In the genomic region with DNA sequence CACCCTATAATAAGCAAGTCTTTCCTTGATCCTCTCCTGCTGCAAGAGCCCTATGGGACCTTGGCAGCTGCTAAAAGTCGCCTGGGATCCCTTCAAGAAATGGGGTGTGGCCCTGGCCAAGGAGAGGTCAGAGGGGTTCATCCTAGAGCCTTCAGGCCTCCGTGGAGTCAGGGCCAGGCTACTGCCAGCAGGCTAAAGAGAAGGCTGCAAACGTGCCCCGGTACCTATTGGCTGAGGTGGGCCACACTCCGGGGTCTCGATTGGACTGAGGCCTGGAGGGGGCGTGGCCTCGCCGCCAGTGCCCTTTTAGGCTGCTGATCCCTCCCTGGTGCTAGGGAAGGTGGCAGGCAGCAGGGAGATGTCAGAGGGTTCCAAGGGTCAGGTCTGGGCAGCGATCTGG, we compare ENCODE assay signal across 18 mouse cellular contexts. TPM values are rescaled to one million over a fixed set of nuclear protein-coding genes. Genes with fewer than 3 reads are reported as not detected.
A peak's percentile ranks its signal among the peaks of the same experiment; 100 is the strongest.
DNase-seq lines count a peak whose midpoint lies in the region; ATAC-seq and TF ChIP-seq lines count a peak whose summit lies in the region.
"Not testable (repeated sequence)": the region's sequence is repeated elsewhere in the genome, so short reads cannot be mapped to it uniquely, and the experiment has no call there.
"Had no signal": no experiment of that assay in that cellular context is flagged by ENCODE, and none has a peak within 500 bp of the region (broad histone marks: within the 10 kb centered on the region; RNA-seq: fewer than 3 reads in every experiment).

No protein-coding gene starts in this region.

- H3K27ac ChIP-seq in embryonic facial prominence, embryonic 11.5 days (replicated peaks; ENCODE audit: low read depth, low read length); forebrain, embryonic 15.5 days (replicated peaks); heart, postnatal 0 days (ENCODE audit: low read depth); intestine, embryonic 14.5 days (ENCODE audit: low read depth); limb, embryonic 12.5 days; midbrain, embryonic 14.5 days (replicated peaks; ENCODE audit: low read depth, low read length); neural tube, embryonic 15.5 days (replicated peaks): not testable (repeated sequence)

- TF ChIP-seq CTCF in heart, postnatal 0 days (IDR thresholded peaks at IDR 0.05; ENCODE audit: low read depth), result not testable (repeated sequence)

- ATAC-seq in embryonic facial prominence, embryonic 11.5 days (replicated peaks; ENCODE audit: insufficient number of reproducible peaks, low FRiP score, low TSS enrichment, low read depth), result peak; percentile 83
- peak; percentile 64 for ATAC-seq in forebrain, embryonic 15.5 days (replicated peaks)
- 0 out of 2 replicates have a peak, but pooled peaks have one; percentile 27 for ATAC-seq in heart, postnatal 0 days (ENCODE audit: insufficient read depth, low read depth)
- peak; percentile 70; the same call in 1 of the 2 replicates for ATAC-seq in intestine, embryonic 14.5 days (replicated peaks; ENCODE audit: low FRiP score, low TSS enrichment, low read depth)
- 0 out of 2 replicates have a peak, but pooled peaks have one; percentile 70 for ATAC-seq in limb, embryonic 12.5 days (ENCODE audit: insufficient number of reproducible peaks, insufficient read depth, low FRiP score, low TSS enrichment, low read depth)
- peak; percentile 60; the same call in 1 of the 2 replicates for ATAC-seq in midbrain, embryonic 14.5 days (ENCODE audit: low FRiP score, low TSS enrichment)
- peak; percentile 76 for ATAC-seq in neural tube, embryonic 15.5 days (ENCODE audit: low FRiP score)

- not testable (repeated sequence) for H3K27me3 ChIP-seq in embryonic facial prominence, embryonic 11.5 days (ENCODE audit: control insufficient read depth, insufficient read depth, low read length); forebrain, embryonic 15.5 days; heart, postnatal 0 days (ENCODE audit: control insufficient read depth, insufficient read depth, low read length); intestine, embryonic 14.5 days (replicated peaks; ENCODE audit: control insufficient read depth, insufficient read depth, low read length); limb, embryonic 12.5 days; midbrain, embryonic 14.5 days (ENCODE audit: control insufficient read depth, insufficient read depth, low read length); neural tube, embryonic 15.5 days (replicated peaks)

- H3K36me3 ChIP-seq in embryonic facial prominence, embryonic 11.5 days (replicated peaks; ENCODE audit: control insufficient read depth, insufficient read depth, low read depth, low read length); forebrain, embryonic 15.5 days; heart, postnatal 0 days (replicated peaks; ENCODE audit: control insufficient read depth, insufficient read depth, low read length); intestine, embryonic 14.5 days (ENCODE audit: control insufficient read depth, insufficient read depth, low read length); limb, embryonic 12.5 days; midbrain, embryonic 14.5 days (ENCODE audit: control insufficient read depth, insufficient read depth, low read length); neural tube, embryonic 15.5 days: not testable (repeated sequence)

- not testable (repeated sequence) for H3K4me2 ChIP-seq in embryonic facial prominence, embryonic 11.5 days (ENCODE audit: low read depth, low read length); forebrain, embryonic 15.5 days (replicated peaks); heart, postnatal 0 days (ENCODE audit: low read depth, low read length); intestine, embryonic 14.5 days (ENCODE audit: low read length)
- peak overlapping the region; percentile 38 for H3K4me2 ChIP-seq in limb, embryonic 12.5 days
- peak overlapping the region; percentile 27; the same call in 1 of the 2 replicates for H3K4me2 ChIP-seq in midbrain, embryonic 14.5 days (ENCODE audit: low read length)
- H3K4me2 ChIP-seq in neural tube, embryonic 15.5 days, result peak overlapping the region; percentile 41

- not testable (repeated sequence) for H3K9me3 ChIP-seq in embryonic facial prominence, embryonic 11.5 days (replicated peaks; ENCODE audit: control insufficient read depth, low read length); forebrain, embryonic 15.5 days; heart, postnatal 0 days (replicated peaks; ENCODE audit: control insufficient read depth, low read length); intestine, embryonic 14.5 days (ENCODE audit: control insufficient read depth, low read length); limb, embryonic 12.5 days; midbrain, embryonic 14.5 days (ENCODE audit: control insufficient read depth, low read length); neural tube, embryonic 15.5 days (replicated peaks)

- H3K9ac ChIP-seq in embryonic facial prominence, embryonic 11.5 days (replicated peaks; ENCODE audit: low read length); forebrain, embryonic 15.5 days (replicated peaks); heart, postnatal 0 days (replicated peaks; ENCODE audit: low read depth, low read length); intestine, embryonic 14.5 days (ENCODE audit: low read length); limb, embryonic 12.5 days (replicated peaks); midbrain, embryonic 14.5 days (replicated peaks; ENCODE audit: low read length); neural tube, embryonic 15.5 days (replicated peaks): not testable (repeated sequence)

- 2% methylated on average over 6 of the region's 10 CpGs for WGBS in embryonic facial prominence, embryonic 11.5 days
- WGBS in forebrain, embryonic 15.5 days, result under 1% methylated on average over 10 of the region's 10 CpGs
- 6% methylated on average over 6 of the region's 10 CpGs for WGBS in heart, postnatal 0 days
- 0% methylated on average over 6 of the region's 10 CpGs for WGBS in intestine, embryonic 14.5 days
- WGBS in limb, embryonic 12.5 days, result 1% methylated on average over 6 of the region's 10 CpGs
- WGBS in midbrain, embryonic 14.5 days, result 2% methylated on average over 6 of the region's 10 CpGs
- 4% methylated on average over 6 of the region's 10 CpGs for WGBS in neural tube, embryonic 15.5 days

- DNase-seq in embryonic facial prominence, embryonic 11.5 days (ENCODE audit: low spot score), result peak; percentile 20
- not testable (repeated sequence) for DNase-seq in heart, postnatal 0 days (ENCODE audit: low spot score); intestine, embryonic 14.5 days (ENCODE audit: low spot score)
- peak; percentile 10 for DNase-seq in midbrain, embryonic 14.5 days

- not testable (repeated sequence) for H3K4me3 ChIP-seq in embryonic facial prominence, embryonic 11.5 days (ENCODE audit: low read depth, low read length); forebrain, embryonic 15.5 days; heart, postnatal 0 days (ENCODE audit: low read depth, low read length); intestine, embryonic 14.5 days (ENCODE audit: low read depth, low read length); limb, embryonic 12.5 days (replicated peaks); midbrain, embryonic 14.5 days (replicated peaks; ENCODE audit: low read depth, low read length); neural tube, embryonic 15.5 days (replicated peaks)

- not testable (repeated sequence) for TF ChIP-seq EP300 in heart, postnatal 0 days (IDR thresholded peaks at IDR 0.05; ENCODE audit: low read depth)

- H3K4me1 ChIP-seq in embryonic facial prominence, embryonic 11.5 days (ENCODE audit: control insufficient read depth, insufficient read depth, low read length); forebrain, embryonic 15.5 days; heart, postnatal 0 days (ENCODE audit: control insufficient read depth, insufficient read depth); intestine, embryonic 14.5 days (replicated peaks; ENCODE audit: control insufficient read depth, insufficient read depth, low read length); limb, embryonic 12.5 days (replicated peaks); midbrain, embryonic 14.5 days (ENCODE audit: control insufficient read depth, insufficient read depth, low read length); neural tube, embryonic 15.5 days: not testable (repeated sequence)

RNA-seq across cellular contexts. Expression of a gene that starts 32.6 kb away (rescaled TPM):
- polyA plus RNA-seq in embryonic facial prominence, embryonic 11.5 days (2014; fragmentation: Nextera tagmentation; extraction: Ambion mirVana), result 0.32 and 0.42 TPM in 2 replicates
- 0.28 TPM in 1 of 2 replicates, not detected in the other for polyA plus RNA-seq in forebrain, embryonic 15.5 days (2015; fragmentation: Nextera tagmentation; extraction: Ambion mirVana)
- not detected in 2 replicates for total RNA-seq in heart, postnatal 0 days (2014; rRNA removed; ENCODE audit: low replicate concordance)
- 0.36 and 0.37 TPM in 2 replicates for polyA plus RNA-seq in heart, postnatal 0 days (2015; fragmentation: Nextera tagmentation; extraction: Ambion mirVana)
- polyA plus RNA-seq in intestine, embryonic 14.5 days (2014; fragmentation: Nextera tagmentation; extraction: Ambion mirVana), result 0.28 and 0.55 TPM in 2 replicates
- 0.22 and 0.49 TPM in 2 replicates for polyA plus RNA-seq in limb, embryonic 12.5 days (2016; fragmentation: Nextera tagmentation; extraction: Ambion mirVana)
- polyA plus RNA-seq in midbrain, embryonic 14.5 days (2014; fragmentation: Nextera tagmentation; extraction: Ambion mirVana), result 0.40 and 0.76 TPM in 2 replicates
- 0.23 and 0.46 TPM in 2 replicates for polyA plus RNA-seq in neural tube, embryonic 15.5 days (2015; fragmentation: Nextera tagmentation; extraction: Ambion mirVana)
- total RNA-seq: common myeloid progenitor, adult 5-6 weeks; gastrocnemius, adult 18-20 months; heart, postnatal 25 days; layer of hippocampus, postnatal 25 days; left cerebral cortex, postnatal 25 days; megakaryocyte-erythroid progenitor cell, adult 5-6 weeks; MEL had no signal
- polyA plus RNA-seq: large intestine, adult 2 months had no signal

RNA-seq across cellular contexts. Expression of a gene that starts 32.7 kb away (rescaled TPM):
- 11.3 and 13.6 TPM in 2 replicates for polyA plus RNA-seq in embryonic facial prominence, embryonic 11.5 days (2014; fragmentation: Nextera tagmentation; extraction: Ambion mirVana)
- polyA plus RNA-seq in forebrain, embryonic 15.5 days (2015; fragmentation: Nextera tagmentation; extraction: Ambion mirVana), result 0.73 and 0.90 TPM in 2 replicates
- total RNA-seq in heart, postnatal 0 days (2014; rRNA removed; ENCODE audit: low replicate concordance), result 1.3 TPM in 1 of 2 replicates, not detected in the other
- 0.85 and 1.1 TPM in 2 replicates for polyA plus RNA-seq in heart, postnatal 0 days (2015; fragmentation: Nextera tagmentation; extraction: Ambion mirVana)
- 4.7 and 6.6 TPM in 2 replicates for polyA plus RNA-seq in intestine, embryonic 14.5 days (2014; fragmentation: Nextera tagmentation; extraction: Ambion mirVana)
- 14.1 and 14.5 TPM in 2 replicates for polyA plus RNA-seq in limb, embryonic 12.5 days (2016; fragmentation: Nextera tagmentation; extraction: Ambion mirVana)
- 0.31 and 1.3 TPM in 2 replicates for polyA plus RNA-seq in midbrain, embryonic 14.5 days (2014; fragmentation: Nextera tagmentation; extraction: Ambion mirVana)
- 0.91 and 1.4 TPM in 2 replicates for polyA plus RNA-seq in neural tube, embryonic 15.5 days (2015; fragmentation: Nextera tagmentation; extraction: Ambion mirVana)
- total RNA-seq: common myeloid progenitor, adult 5-6 weeks; heart, postnatal 25 days; layer of hippocampus, postnatal 25 days; left cerebral cortex, postnatal 25 days; megakaryocyte-erythroid progenitor cell, adult 5-6 weeks; MEL; neutrophil, adult 5-6 weeks had no signal
- polyA plus RNA-seq: CD4-positive, CD25-positive, alpha-beta regulatory T cell, adult 4 months; cerebellum, adult 2 months had no signal

RNA-seq across cellular contexts. Expression of a gene that starts 42.0 kb away (rescaled TPM):
- polyA plus RNA-seq in embryonic facial prominence, embryonic 11.5 days (2014; fragmentation: Nextera tagmentation; extraction: Ambion mirVana), result 17.6 and 19.6 TPM in 2 replicates
- polyA plus RNA-seq in forebrain, embryonic 15.5 days (2015; fragmentation: Nextera tagmentation; extraction: Ambion mirVana), result 4.3 and 5.5 TPM in 2 replicates
- total RNA-seq in heart, postnatal 0 days (2014; rRNA removed; ENCODE audit: low replicate concordance), result 1.8 and 4.2 TPM in 2 replicates
- polyA plus RNA-seq in heart, postnatal 0 days (2015; fragmentation: Nextera tagmentation; extraction: Ambion mirVana), result 3.2 and 4.9 TPM in 2 replicates
- 31.6 and 32.8 TPM in 2 replicates for polyA plus RNA-seq in intestine, embryonic 14.5 days (2014; fragmentation: Nextera tagmentation; extraction: Ambion mirVana)
- 18.6 and 22.9 TPM in 2 replicates for polyA plus RNA-seq in limb, embryonic 12.5 days (2016; fragmentation: Nextera tagmentation; extraction: Ambion mirVana)
- polyA plus RNA-seq in midbrain, embryonic 14.5 days (2014; fragmentation: Nextera tagmentation; extraction: Ambion mirVana), result 1.8 and 3.6 TPM in 2 replicates
- 1.6 and 3.4 TPM in 2 replicates for polyA plus RNA-seq in neural tube, embryonic 15.5 days (2015; fragmentation: Nextera tagmentation; extraction: Ambion mirVana)
- total RNA-seq: megakaryocyte-erythroid progenitor cell, adult 5-6 weeks had no signal

Comparison
In these comparisons a context has a peak if more than half of its experiments do, and no peak if none do; other contexts are left out.
1. ATAC-seq: peak in every context shown above with its lines; median percentile 83 in embryonic facial prominence, embryonic 11.5 days; 76 in neural tube, embryonic 15.5 days; 70 in intestine, embryonic 14.5 days; 70 in limb, embryonic 12.5 days; 64 in forebrain, embryonic 15.5 days; 60 in midbrain, embryonic 14.5 days; 27 in heart, postnatal 0 days.